Mouse (Mus musculus) erythroblast, embryonic 14.5 days (primary cell): ENCODE results near the gene Herc2. TPM values are rescaled to one million over a fixed set of nuclear protein-coding genes. Genes with fewer than 3 reads are reported as not detected.
"Not testable (repeated sequence)": the region's sequence is repeated elsewhere in the genome, so short reads cannot be mapped to it uniquely, and the experiment has no call there.

Experiments used
- H3K27me3 ChIP-seq: 2 replicates; pipeline ENCODE4 v1.6.1; 2012; ENCODE audit warnings: inconsistent platforms; ENCODE audit not compliant: control insufficient read depth
- H3K36me3 ChIP-seq: 2 replicates; pipeline ENCODE4 v1.6.1; 2012; ENCODE audit warnings: mild to moderate bottlenecking, inconsistent platforms; ENCODE audit not compliant: control insufficient read depth
- H3K4me1 ChIP-seq: 2 replicates; pipeline ENCODE4 v1.6.1; 2012; ENCODE audit warnings: inconsistent platforms; ENCODE audit not compliant: control insufficient read depth
- H3K4me3 ChIP-seq: replicated peaks from 2 replicates; pipeline ENCODE3; 2012; ENCODE audit warnings: moderate library complexity, mild to moderate bottlenecking, inconsistent platforms
- H3K9me3 ChIP-seq: 2 replicates; pipeline ENCODE4 v1.6.1; 2012; ENCODE audit warnings: low read length, inconsistent platforms, mixed read lengths; ENCODE audit not compliant: control insufficient read depth
- GATA1 ChIP-seq: IDR thresholded peaks from 2 replicates; pipeline ENCODE4 v1.6.1; 2012; ENCODE audit warnings: low read length, inconsistent platforms, mixed read lengths
- TAL1 ChIP-seq: IDR thresholded peaks from 3 replicates; pipeline ENCODE4 v1.6.1; 2012; ENCODE audit warnings: low read length, inconsistent platforms, mixed read lengths
- polyA plus RNA-seq: library from polyadenylated mRNA; stranded (reverse); fragments of >175 nt; gene quantifications from 2 replicates; pipeline ENCODE4 v1.2.3, GENCODE M21; 2012

Herc2 gene
- polyA plus RNA-seq: 0.51 and 0.77 TPM in 2 replicates

DNA sequence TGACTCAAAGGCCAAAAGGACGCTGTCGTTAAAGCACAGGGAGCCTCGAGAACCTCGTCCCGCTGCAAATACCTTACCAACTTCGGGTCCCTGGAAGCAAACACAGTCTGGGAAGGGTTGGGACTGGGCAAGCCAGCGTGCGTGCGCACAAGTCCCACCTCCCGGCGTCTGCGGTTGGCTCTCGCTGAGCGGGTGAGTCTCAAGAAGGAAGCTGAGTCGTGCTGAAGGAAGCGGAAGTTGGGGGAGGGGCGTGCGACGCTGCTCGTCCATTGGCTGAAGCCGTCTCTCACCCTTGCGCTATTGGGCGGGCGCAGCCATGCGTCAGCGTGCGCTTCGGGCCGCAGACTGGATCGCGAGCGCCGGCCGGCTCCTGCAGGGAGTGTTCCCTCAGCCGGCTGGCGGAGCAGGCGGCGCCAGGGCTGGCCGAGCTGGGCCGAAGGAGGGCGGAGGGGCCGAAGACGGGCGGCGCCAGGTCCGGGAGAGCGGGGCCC, at the start of gene Herc2:
Herc2 (plus strand) TSS at position 366 of the 491 bp plus-strand sequence.
- H3K4me1 ChIP-seq: peaks cover 52% of the 10 kb centered on the region
- peak within 1 kb of the TSS; percentile 88 for H3K4me3 ChIP-seq
- no peaks in the 10 kb centered on the region for H3K27me3 ChIP-seq
- TF ChIP-seq GATA1 (no peak), TAL1 (no peak)
- peaks cover 30% of the 10 kb centered on the region for H3K36me3 ChIP-seq
- H3K9me3 ChIP-seq: no peaks in the 10 kb centered on the region

DNA sequence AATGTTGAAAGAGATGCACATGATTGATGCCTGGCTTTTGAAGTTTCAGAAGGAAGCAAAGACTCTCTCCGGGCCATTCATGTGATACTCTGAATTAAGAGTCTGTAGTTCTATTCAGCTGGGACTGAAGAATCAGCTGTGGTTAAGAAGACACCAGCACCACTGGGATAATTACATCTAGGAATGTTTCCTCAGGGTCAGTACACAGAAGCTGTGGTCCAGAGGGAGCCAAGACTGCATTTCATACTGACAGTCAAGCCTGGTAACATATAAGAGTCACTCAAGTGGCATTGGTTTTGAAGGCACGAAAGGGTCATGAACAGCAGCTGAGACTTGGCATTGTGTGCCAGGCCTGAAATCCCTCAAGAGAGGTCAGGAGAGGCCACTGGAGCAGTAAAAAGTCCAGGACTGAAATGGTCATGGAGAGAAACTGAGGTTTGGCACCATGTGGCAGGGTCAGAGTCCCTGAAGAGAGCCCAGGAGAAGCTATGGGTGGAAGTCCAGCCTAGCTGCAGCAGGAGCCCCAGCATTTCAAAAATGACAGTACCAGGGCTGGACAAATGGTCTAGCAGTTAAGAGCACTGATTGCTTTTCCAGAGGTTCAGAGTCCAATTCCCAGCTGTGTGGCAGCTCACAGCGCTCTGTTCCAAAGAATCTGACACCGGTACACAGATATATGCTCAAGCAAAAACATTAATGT, 39.5 kb upstream of the Herc2 start:
- Histone ChIP-seq H3K36me3 (peaks cover 70% of the 10 kb centered on the region), H3K4me3 (no peak overlapping the region), H3K4me1 (peaks cover 84% of the 10 kb centered on the region), H3K27me3 (no peaks in the 10 kb centered on the region), H3K9me3 (no peaks in the 10 kb centered on the region)
- no peak for TF ChIP-seq TAL1
- no peak for TF ChIP-seq GATA1

- Histone ChIP-seq H3K4me3 (no peak overlapping the region), H3K36me3 (peaks cover 70% of the 10 kb centered on the region), H3K27me3 (no peaks in the 10 kb centered on the region), H3K9me3 (no peaks in the 10 kb centered on the region), H3K4me1 (peaks cover 85% of the 10 kb centered on the region)
- TF ChIP-seq GATA1: no peak
Observed at GRCm38 (mm10) chr7:56011018-56011333, 39.0 kb upstream of the Herc2 start.

DNA sequence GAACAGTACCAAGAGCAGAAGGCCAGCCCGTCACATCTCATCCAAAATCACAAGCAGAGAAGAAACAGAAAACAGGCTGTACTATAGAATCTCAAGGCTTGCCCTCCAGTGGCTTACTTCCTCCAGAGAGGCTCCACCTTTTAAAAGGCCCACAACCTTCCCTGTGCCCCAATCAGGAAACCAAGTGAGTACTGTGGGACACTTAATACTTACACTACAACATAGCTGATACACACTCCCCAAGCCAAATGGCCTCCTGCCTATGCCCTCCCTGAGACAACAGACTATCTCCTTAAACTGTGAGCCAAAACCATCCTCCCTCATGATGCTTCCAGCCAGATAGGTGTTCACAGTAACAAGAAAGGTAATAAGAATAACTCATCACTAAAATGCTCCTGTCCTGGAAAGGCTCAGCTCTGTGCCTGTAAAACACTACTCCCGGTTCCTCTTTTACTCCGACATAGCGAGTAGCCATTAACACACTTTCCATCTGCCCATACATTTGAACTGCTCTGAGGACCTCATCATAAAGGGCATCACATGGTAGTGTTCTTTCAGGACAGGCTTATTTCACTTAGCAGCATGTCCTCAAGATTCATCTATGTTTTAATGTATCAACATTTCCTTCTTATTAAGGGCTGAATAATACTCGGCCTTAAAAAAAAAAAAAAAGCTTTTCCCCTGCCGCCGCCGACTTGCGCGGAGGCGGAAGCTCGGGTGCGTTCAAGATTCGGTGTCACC, 36.6 kb upstream of the Herc2 start:
- Histone ChIP-seq H3K4me1 (peaks cover 95% of the 10 kb centered on the region), H3K36me3 (peaks cover 70% of the 10 kb centered on the region), H3K9me3 (no peaks in the 10 kb centered on the region), H3K27me3 (no peaks in the 10 kb centered on the region), H3K4me3 (peak overlapping the region; percentile 48)
- TF ChIP-seq TAL1 (no peak), GATA1 (no peak)

DNA sequence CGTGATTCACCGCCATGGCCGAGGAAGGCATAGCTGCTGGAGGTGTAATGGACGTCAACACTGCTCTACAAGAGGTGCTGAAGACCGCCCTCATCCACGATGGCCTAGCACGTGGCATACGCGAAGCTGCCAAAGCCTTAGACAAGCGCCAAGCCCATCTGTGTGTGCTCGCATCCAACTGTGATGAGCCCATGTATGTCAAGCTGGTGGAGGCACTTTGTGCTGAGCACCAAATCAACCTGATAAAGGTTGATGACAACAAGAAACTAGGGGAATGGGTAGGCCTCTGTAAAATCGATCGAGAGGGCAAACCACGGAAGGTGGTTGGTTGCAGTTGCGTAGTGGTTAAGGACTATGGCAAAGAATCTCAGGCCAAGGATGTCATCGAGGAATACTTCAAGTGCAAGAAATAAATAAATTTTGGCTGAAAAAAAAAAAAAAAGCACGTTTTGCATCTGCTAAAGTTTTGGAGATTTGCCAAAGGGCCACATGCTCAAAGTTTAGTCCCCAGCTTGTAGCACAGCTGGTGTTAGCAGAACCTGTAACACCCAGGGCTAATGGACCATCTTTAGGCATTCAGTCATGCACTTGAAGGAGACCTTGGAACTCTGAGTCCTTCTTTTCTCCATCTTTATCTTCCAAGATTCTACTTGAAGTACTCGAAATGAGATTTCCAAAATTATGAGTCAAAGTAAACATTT, 35.8 kb upstream of the Herc2 start:
- Histone ChIP-seq H3K4me3 (peak overlapping the region; percentile 90), H3K36me3 (peaks cover 67% of the 10 kb centered on the region), H3K4me1 (peaks cover 93% of the 10 kb centered on the region)
- not testable (repeated sequence) for H3K9me3 ChIP-seq, H3K27me3 ChIP-seq

GRCm38 (mm10) chr7:56015172-56015571, 34.8 kb upstream of the Herc2 start:
- TF ChIP-seq GATA1 (peak; percentile 93), TAL1 (peak; percentile 92)
- no peaks in the 10 kb centered on the region for H3K27me3 ChIP-seq
- no peaks in the 10 kb centered on the region for H3K9me3 ChIP-seq
- peak overlapping the region; percentile 90 for H3K4me3 ChIP-seq
- peaks cover 88% of the 10 kb centered on the region for H3K4me1 ChIP-seq
- H3K36me3 ChIP-seq: peaks cover 57% of the 10 kb centered on the region

GRCm38 (mm10) chr7:56015837-56016236, 34.2 kb upstream of the Herc2 start:
- TF ChIP-seq GATA1: no peak
- no peak for TF ChIP-seq TAL1
- no peaks in the 10 kb centered on the region for H3K9me3 ChIP-seq
- no peaks in the 10 kb centered on the region for H3K27me3 ChIP-seq
- H3K4me3 ChIP-seq: peak overlapping the region; percentile 90
- H3K36me3 ChIP-seq: peaks cover 50% of the 10 kb centered on the region
- peaks cover 88% of the 10 kb centered on the region for H3K4me1 ChIP-seq

DNA sequence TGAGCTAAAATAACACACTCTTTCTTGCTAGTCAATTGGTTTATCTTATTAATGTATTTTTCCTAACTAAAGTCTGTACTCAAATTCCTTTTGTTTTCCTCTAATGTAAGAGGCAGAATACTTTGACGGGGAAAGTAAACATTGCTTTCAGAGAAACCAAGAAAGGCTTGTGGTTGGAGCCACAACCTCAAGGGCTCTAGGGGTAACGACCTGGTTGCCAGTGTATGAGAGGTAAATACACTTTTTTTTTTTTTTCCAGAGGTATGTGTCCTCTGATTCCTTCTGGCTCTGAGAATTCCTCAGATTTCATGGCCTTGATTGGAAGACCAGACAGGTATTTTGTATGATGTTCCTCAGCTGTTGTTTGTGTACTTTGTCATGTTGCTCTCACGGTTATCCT, 32.2 kb upstream of the Herc2 start:
- Histone ChIP-seq H3K4me1 (peaks cover 77% of the 10 kb centered on the region), H3K27me3 (no peaks in the 10 kb centered on the region), H3K36me3 (peaks cover 38% of the 10 kb centered on the region), H3K4me3 (peak overlapping the region; percentile 90), H3K9me3 (0 out of 2 replicates have a peak, but pooled peaks cover 3% of the 10 kb centered on the region)
- no peak for TF ChIP-seq GATA1
- no peak for TF ChIP-seq TAL1

DNA sequence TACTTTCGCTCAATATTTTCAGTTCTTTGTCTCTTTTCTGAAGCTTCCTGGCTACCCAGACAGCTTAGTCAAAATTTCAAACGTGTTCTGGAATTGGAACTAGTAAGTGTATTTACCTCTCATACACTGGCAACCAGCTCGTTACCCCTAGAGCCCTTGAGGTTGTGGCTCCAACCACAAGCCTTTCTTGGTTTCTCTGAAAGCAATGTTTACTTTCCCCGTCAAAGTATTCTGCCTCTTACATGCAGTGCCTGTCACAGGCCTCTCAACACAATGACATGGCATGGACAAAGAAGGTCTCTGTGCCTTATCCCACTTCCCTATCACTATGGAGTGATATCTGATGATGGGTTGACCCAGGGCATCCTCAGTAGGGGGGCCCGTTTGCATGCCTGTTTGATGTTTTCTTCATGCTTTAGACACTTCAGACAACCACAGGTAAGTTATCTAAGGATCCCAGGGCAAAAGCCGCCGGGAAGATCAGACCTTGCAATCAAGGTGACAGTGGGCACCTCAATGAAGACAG, 31.5 kb upstream of the Herc2 start:
- Histone ChIP-seq H3K4me3 (peak overlapping the region; percentile 90), H3K4me1 (peaks cover 77% of the 10 kb centered on the region), H3K27me3 (no peaks in the 10 kb centered on the region), H3K36me3 (peaks cover 36% of the 10 kb centered on the region), H3K9me3 (0 out of 2 replicates have a peak, but pooled peaks cover 3% of the 10 kb centered on the region)
- TF ChIP-seq TAL1 (no peak), GATA1 (peak; percentile 52; the same call in 1 of the 2 replicates)
